Mouse (Mus musculus) liver, embryonic 13.5 days (tissue): ENCODE results near the gene Atp6v1c2. TPM values are rescaled to one million over a fixed set of nuclear protein-coding genes. Genes with fewer than 3 reads are reported as not detected.

Experiments used
- ATAC-seq: fragments of 200-750 bp; cut with Nextera tagmentation; 2 replicates; pipeline ENCODE4 v1.8.0; 2017; ENCODE audit warnings: low read depth, mild to moderate bottlenecking, moderate number of reproducible peaks, moderate library complexity
- DNase-seq: peaks from one replicate; pipeline ENCODE4 v3.0.0; 2022
- H3K27ac ChIP-seq: fragments of 300-500 bp; sonication (generic); 2 replicates; pipeline ENCODE4 v1.5.1; 2015; ENCODE audit warnings: moderate library complexity, mild to moderate bottlenecking, inconsistent platforms
- H3K27me3 ChIP-seq: fragments of 300-500 bp; sonication (generic); 2 replicates; pipeline ENCODE4 v1.6.1; 2015; ENCODE audit warnings: mild to moderate bottlenecking, inconsistent platforms
- H3K36me3 ChIP-seq: fragments of 300-500 bp; sonication (generic); 2 replicates; pipeline ENCODE4 v1.6.1; 2015; ENCODE audit warnings: mild to moderate bottlenecking, inconsistent platforms
- H3K4me1 ChIP-seq: fragments of 300-500 bp; sonication (generic); replicated peaks from 2 replicates; pipeline ENCODE4 v1.6.1; 2015; ENCODE audit warnings: inconsistent platforms
- H3K4me2 ChIP-seq: fragments of 300-500 bp; sonication (generic); 2 replicates; pipeline ENCODE4 v1.6.1; 2015; ENCODE audit warnings: inconsistent platforms, mild to moderate bottlenecking, moderate library complexity
- H3K4me3 ChIP-seq: fragments of 300-500 bp; sonication (generic); replicated peaks from 2 replicates; pipeline ENCODE4 v1.5.1; 2015; ENCODE audit warnings: mild to moderate bottlenecking, inconsistent platforms
- H3K9ac ChIP-seq: fragments of 300-500 bp; sonication (generic); 2 replicates; pipeline ENCODE4 v1.6.1; 2015; ENCODE audit warnings: mild to moderate bottlenecking, inconsistent platforms
- H3K9me3 ChIP-seq: fragments of 300-500 bp; sonication (generic); replicated peaks from 2 replicates; pipeline ENCODE4 v1.6.1; 2016; ENCODE audit warnings: inconsistent platforms
- WGBS: fragments of 180-500 bp; shearing (Covaris S2); methylation state at CpG from one replicate; pipeline ENCODE4 v1.1.7; 2015; ENCODE audit not compliant: insufficient replicate concordance; 5-methylcytosine and 5-hydroxymethylcytosine counted together
- polyA plus RNA-seq: library from polyadenylated mRNA; unstranded; fragments of >200 nt; fragmentation: Nextera tagmentation; extraction: Ambion mirVana; gene quantifications from 2 replicates; pipeline ENCODE4 v1.2.1, GENCODE M21; 2015

The Atp6v1c2 gene
- polyA plus RNA-seq, 1 experiment from 2014 or later = not detected

- WGBS = 51% methylated on average over 2 of the region's 2 CpGs
- Histone ChIP-seq H3K4me3 (no peak overlapping the region), H3K4me1 (no peaks in the 10 kb centered on the region), H3K9ac (no peak overlapping the region), H3K36me3 (peaks cover 18% of the 10 kb centered on the region), H3K27ac (no peak overlapping the region), H3K9me3 (no peaks in the 10 kb centered on the region), H3K27me3 (no peaks in the 10 kb centered on the region), H3K4me2 (no peak overlapping the region)
- no peak for DNase-seq
- no peak for ATAC-seq
These were observed 40.1 kb downstream of the Atp6v1c2 start for GRCm38 (mm10) chr12:17289060-17289459.

GRCm38 (mm10) chr12:17288496-17288895 lies 40.7 kb downstream of the Atp6v1c2 start:
- no peaks in the 10 kb centered on the region for H3K9me3 ChIP-seq
- no peak for DNase-seq
- 56% methylated on average over 4 of the region's 4 CpGs for WGBS

GRCm38 (mm10) chr12:17273841-17274240 lies 55.3 kb downstream of the Atp6v1c2 start:
- no peak for DNase-seq
- Histone ChIP-seq H3K27me3 (no peaks in the 10 kb centered on the region), H3K9me3 (no peaks in the 10 kb centered on the region), H3K36me3 (peaks cover 87% of the 10 kb centered on the region), H3K4me2 (no peak overlapping the region), H3K27ac (no peak overlapping the region), H3K4me1 (peaks cover 8% of the 10 kb centered on the region; the same call in 1 of the 2 replicates), H3K4me3 (no peak overlapping the region), H3K9ac (no peak overlapping the region)
- 78% methylated on average over 7 of the region's 7 CpGs for WGBS
- ATAC-seq = no peak

More at GRCm38 (mm10) chr12:17288496-17288895, 40.7 kb downstream of the Atp6v1c2 start:
- Histone ChIP-seq H3K27ac (no peak overlapping the region), H3K27me3 (no peaks in the 10 kb centered on the region), H3K4me2 (no peak overlapping the region), H3K4me1 (no peaks in the 10 kb centered on the region), H3K4me3 (no peak overlapping the region), H3K9ac (no peak overlapping the region), H3K36me3 (peaks cover 24% of the 10 kb centered on the region)
- ATAC-seq = no peak

- Histone ChIP-seq H3K9ac (no peak overlapping the region), H3K4me2 (no peak overlapping the region), H3K27ac (no peak overlapping the region), H3K4me3 (no peak overlapping the region), H3K4me1 (peaks cover 30% of the 10 kb centered on the region), H3K27me3 (no peaks in the 10 kb centered on the region), H3K9me3 (no peaks in the 10 kb centered on the region), H3K36me3 (peaks cover 61% of the 10 kb centered on the region)
- WGBS = 69% methylated on average over 1 of the region's 1 CpGs
- DNase-seq (peak; percentile 24), ATAC-seq (no peak)
These were observed 57.9 kb downstream of the Atp6v1c2 start for GRCm38 (mm10) chr12:17271272-17271671.

- Histone ChIP-seq H3K27me3 (no peaks in the 10 kb centered on the region), H3K4me1 (peaks cover 37% of the 10 kb centered on the region), H3K36me3 (peaks cover 24% of the 10 kb centered on the region), H3K4me3 (peak overlapping the region; percentile 85), H3K9ac (peak overlapping the region; percentile 89), H3K27ac (peak overlapping the region; percentile 79; the same call in 1 of the 2 replicates), H3K4me2 (peak overlapping the region; percentile 87), H3K9me3 (no peaks in the 10 kb centered on the region)
- 12% methylated on average over 4 of the region's 4 CpGs for WGBS
- DNase-seq = no peak
- ATAC-seq = no peak
These were observed 61.8 kb downstream of the Atp6v1c2 start for GRCm38 (mm10) chr12:17267316-17267715.

- Histone ChIP-seq H3K27ac (peak overlapping the region; percentile 79), H3K36me3 (peaks cover 17% of the 10 kb centered on the region), H3K9ac (peak overlapping the region; percentile 89), H3K4me3 (peak overlapping the region; percentile 85), H3K4me1 (peaks cover 37% of the 10 kb centered on the region), H3K4me2 (peak overlapping the region; percentile 87), H3K9me3 (no peaks in the 10 kb centered on the region), H3K27me3 (no peaks in the 10 kb centered on the region)
- WGBS = under 1% methylated on average over 21 of the region's 21 CpGs
- ATAC-seq (peak; percentile 73), DNase-seq (no peak)
These were observed 62.5 kb downstream of the Atp6v1c2 start for GRCm38 (mm10) chr12:17266673-17266990.

- ATAC-seq (peak; percentile 99), DNase-seq (peak; percentile 86)
- Histone ChIP-seq H3K27ac (peak within 1 kb of the TSS; percentile 79), H3K9me3 (no peaks in the 10 kb centered on the region), H3K4me3 (peak within 1 kb of the TSS; percentile 85), H3K36me3 (peaks cover 12% of the 10 kb centered on the region), H3K4me2 (peak within 1 kb of the TSS; percentile 87), H3K9ac (peak within 1 kb of the TSS; percentile 89), H3K4me1 (peaks cover 32% of the 10 kb centered on the region), H3K27me3 (no peaks in the 10 kb centered on the region)
- 2% methylated on average over 48 of the region's 48 CpGs for WGBS
These were observed 63.0 kb downstream of the Atp6v1c2 start, which contains the start of gene Pdia6 for GRCm38 (mm10) chr12:17265971-17266672. Pdia6 (plus strand) TSS chr12:17266545.

GRCm38 (mm10) chr12:17264826-17265225 lies 64.3 kb downstream of the Atp6v1c2 start:
- DNase-seq (no peak), ATAC-seq (no peak)
- 68% methylated on average over 2 of the region's 2 CpGs for WGBS
- no peak overlapping the region for H3K4me3 ChIP-seq
- H3K36me3 ChIP-seq = no peaks in the 10 kb centered on the region
- H3K9me3 ChIP-seq = no peaks in the 10 kb centered on the region
- no peak overlapping the region for H3K4me2 ChIP-seq
- no peak overlapping the region for H3K9ac ChIP-seq
- H3K27me3 ChIP-seq = no peaks in the 10 kb centered on the region
- H3K4me1 ChIP-seq = peaks cover 32% of the 10 kb centered on the region
- H3K27ac ChIP-seq = no peak overlapping the region

GRCm38 (mm10) chr12:17263881-17264280 lies 65.3 kb downstream of the Atp6v1c2 start:
- no peak overlapping the region for H3K27ac ChIP-seq
- H3K9me3 ChIP-seq = no peaks in the 10 kb centered on the region
- ATAC-seq (no peak), DNase-seq (no peak)
- 43% methylated on average over 3 of the region's 3 CpGs for WGBS
- H3K36me3 ChIP-seq = no peaks in the 10 kb centered on the region
- no peak overlapping the region for H3K9ac ChIP-seq
- H3K4me1 ChIP-seq = peaks cover 30% of the 10 kb centered on the region
- H3K27me3 ChIP-seq = no peaks in the 10 kb centered on the region
- no peak overlapping the region for H3K4me2 ChIP-seq
- H3K4me3 ChIP-seq = no peak overlapping the region

- H3K36me3 ChIP-seq = no peaks in the 10 kb centered on the region
- ATAC-seq (no peak), DNase-seq (no peak)
- peaks cover 7% of the 10 kb centered on the region for H3K4me1 ChIP-seq
- no peak overlapping the region for H3K4me3 ChIP-seq
- no peaks in the 10 kb centered on the region for H3K9me3 ChIP-seq
- H3K9ac ChIP-seq = no peak overlapping the region
- H3K27me3 ChIP-seq = no peaks in the 10 kb centered on the region
- H3K4me2 ChIP-seq = no peak overlapping the region
- WGBS = 69% methylated on average over 3 of the region's 3 CpGs
- no peak overlapping the region for H3K27ac ChIP-seq
These were observed 68.2 kb downstream of the Atp6v1c2 start for GRCm38 (mm10) chr12:17261005-17261404.

- Histone ChIP-seq H3K4me3 (no peak overlapping the region), H3K27me3 (peaks cover 11% of the 10 kb centered on the region), H3K4me2 (no peak overlapping the region), H3K36me3 (no peaks in the 10 kb centered on the region), H3K4me1 (no peaks in the 10 kb centered on the region), H3K9ac (no peak overlapping the region), H3K9me3 (no peaks in the 10 kb centered on the region), H3K27ac (no peak overlapping the region)
- 79% methylated on average over 7 of the region's 7 CpGs for WGBS
- DNase-seq (no peak), ATAC-seq (no peak)
These were observed 70.7 kb downstream of the Atp6v1c2 start for GRCm38 (mm10) chr12:17258431-17258830.

- ATAC-seq (no peak), DNase-seq (peak; percentile 9)
- Histone ChIP-seq H3K27ac (no peak overlapping the region), H3K4me3 (no peak overlapping the region), H3K9ac (no peak overlapping the region), H3K9me3 (no peaks in the 10 kb centered on the region), H3K36me3 (no peaks in the 10 kb centered on the region), H3K4me1 (no peaks in the 10 kb centered on the region), H3K4me2 (no peak overlapping the region), H3K27me3 (peaks cover 15% of the 10 kb centered on the region)
- WGBS = 8% methylated on average over 10 of the region's 10 CpGs
These were observed 72.3 kb downstream of the Atp6v1c2 start for GRCm38 (mm10) chr12:17256905-17257304.
